Mouse (Mus musculus): ENCODE results near the gene Pcolce2.

Gene Pcolce2

DNA sequence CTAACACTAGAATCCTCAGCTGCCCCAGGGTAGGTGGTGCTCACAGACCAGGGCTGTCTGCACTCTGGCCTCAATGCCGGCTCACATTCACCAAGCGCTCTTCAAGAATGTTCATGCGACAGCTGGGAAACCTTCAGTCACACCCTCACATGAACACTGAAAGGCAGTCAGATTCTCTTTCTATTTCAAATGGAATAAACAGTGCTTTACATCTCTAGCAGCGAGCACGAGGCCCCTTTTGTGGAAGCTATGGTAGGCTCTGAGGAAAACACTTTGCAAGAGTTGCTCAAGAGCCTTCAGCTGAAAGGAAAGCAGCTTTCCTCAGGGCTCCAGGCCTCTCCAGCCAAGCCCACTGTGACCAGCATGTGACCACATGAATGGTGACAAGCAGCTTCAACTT, 68.0 kb downstream of the Pcolce2 start:
- DNase-seq (ENCODE audit: low spot score in 2 of 2): no peak

DNA sequence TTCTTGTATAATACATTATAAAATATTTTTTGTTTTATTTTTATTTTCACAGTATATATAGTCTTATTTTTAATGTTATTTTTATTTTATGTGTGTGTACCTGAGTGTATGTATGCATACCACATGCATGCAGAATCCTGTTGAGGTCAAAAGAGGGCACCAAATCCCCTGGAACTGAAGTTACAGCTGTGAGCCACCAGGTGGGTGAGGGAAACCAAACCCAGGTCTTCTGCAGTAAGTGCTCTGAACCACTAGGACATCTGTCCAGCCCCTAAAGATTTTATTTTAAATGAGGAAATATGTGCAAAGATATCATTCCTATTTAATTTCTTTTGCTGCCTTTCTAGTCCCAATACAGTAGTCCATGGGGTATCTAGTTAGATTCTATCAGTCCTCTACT, 71.5 kb downstream of the Pcolce2 start:
- no peak for DNase-seq (ENCODE audit: low spot score in 2 of 2)

DNA sequence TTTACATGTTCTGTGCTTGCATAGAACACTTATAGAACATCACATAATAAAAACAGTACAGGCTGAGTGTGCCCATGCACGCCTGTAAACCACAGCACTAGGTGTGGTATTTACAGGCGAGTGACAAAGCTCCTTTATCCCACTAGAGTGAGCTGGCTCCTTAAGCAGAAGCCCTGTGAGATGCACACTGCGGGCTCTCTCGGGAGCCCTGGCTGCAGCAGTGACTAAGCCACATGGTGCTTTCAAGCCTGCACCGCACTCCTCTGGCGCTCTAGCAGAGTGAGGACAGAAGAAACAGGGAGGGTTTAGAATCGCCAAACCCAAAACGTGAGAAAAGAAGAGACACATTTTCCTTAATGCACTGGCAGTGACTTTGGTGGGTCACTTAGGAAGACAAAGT, 75.2 kb downstream of the Pcolce2 start:
- DNase-seq (ENCODE audit: low spot score in 2 of 2): no peak

DNA sequence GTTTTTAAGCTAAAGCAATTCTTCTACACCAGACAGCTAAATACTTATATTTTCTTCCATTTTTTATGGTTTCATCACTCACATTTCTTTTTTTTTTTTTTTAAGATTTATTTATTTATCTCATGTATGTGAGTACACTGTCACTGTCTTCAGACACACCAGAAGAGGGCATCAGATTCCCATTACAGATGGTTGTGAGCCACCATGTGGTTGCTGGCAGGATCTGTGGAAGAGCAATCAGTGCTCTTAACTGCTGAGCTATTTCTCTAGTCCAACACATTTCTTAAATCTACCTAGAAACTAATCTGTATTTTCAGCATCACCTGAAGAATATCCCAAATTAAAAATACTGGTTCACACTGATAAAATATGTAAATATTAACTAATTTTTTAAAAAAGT, 98.8 kb downstream of the Pcolce2 start:
- DNase-seq (ENCODE audit: low spot score in 2 of 2): no peak

DNA sequence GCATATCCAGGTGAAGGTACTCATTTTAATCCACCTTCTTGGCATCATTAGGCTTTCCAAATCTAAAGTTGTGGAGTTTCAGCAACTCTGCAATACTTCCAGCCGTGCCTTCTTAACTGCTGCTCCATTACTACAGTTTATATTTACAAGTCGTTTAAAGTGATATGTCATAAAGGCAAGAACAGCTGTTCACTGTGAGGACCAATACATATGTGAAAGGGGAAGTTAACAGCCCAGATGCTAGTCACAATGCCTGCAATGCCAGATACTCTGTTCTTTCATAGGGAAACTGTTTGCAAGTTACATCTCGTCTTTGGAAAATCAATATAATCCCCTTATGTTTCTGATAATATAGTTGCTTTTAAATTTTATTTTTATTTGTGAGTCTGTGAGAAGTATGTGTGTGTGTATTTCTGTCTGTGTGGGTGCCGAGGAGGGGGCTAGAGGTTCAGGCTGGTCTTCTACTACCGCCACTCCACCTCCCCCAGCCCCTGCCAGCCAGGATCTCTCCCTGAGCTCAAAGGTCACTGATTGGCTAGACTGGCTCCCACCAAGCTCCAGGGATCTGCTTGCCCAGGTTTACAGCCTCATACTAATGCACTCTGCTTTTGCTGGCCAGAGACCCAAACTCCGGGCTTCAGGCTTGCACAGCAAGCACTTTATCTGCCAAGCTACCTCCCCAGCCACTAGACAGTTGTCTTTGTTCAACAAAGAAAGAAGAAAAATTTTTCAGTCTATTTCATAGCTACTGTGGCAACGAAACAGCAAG, 107.6 kb downstream of the Pcolce2 start:
- DNase-seq (ENCODE audit: low spot score in 2 of 2): no peak

DNA sequence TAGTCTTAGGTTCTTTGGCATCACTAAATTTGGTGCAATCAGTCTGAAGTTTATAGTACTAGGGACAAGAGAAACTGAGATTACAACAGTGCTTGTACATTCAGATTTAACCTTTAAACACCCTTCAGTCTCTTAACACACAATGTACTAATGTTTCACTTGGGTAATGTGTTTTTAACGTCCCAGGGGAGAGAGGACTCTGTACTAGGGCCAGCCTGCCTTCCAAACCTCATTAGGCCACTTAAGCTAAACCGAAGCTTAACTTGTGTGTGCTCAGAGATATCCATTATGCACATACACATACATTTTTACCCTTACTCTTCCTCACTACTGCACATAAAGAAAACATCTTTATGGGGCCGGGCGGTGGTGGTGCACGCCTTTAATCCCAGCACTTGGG, 109.9 kb downstream of the Pcolce2 start:
- no peak for DNase-seq (ENCODE audit: low spot score in 2 of 2)

Measured in frontal cortex, postnatal 36 days (tissue).